Mouse (Mus musculus) brain, embryonic 14.5 days (tissue): ENCODE results near the gene Bmp15.

Source experiments
- CTCF ChIP-seq: fragments of 200-500 bp; IDR thresholded peaks from 2 replicates; pipeline ENCODE4 v1.5.1; 2012; ENCODE audit warnings: inconsistent platforms, mild to moderate bottlenecking, moderate library complexity, borderline replicate concordance; ENCODE audit not compliant: insufficient read depth, insufficient read length; ENCODE audit errors: extremely low read depth
- POLR2A ChIP-seq: fragments of 200-500 bp; IDR thresholded peaks from 2 replicates; pipeline ENCODE4 v1.6.1; 2012; ENCODE audit warnings: mild to moderate bottlenecking, inconsistent platforms, borderline replicate concordance; ENCODE audit not compliant: poor library complexity, insufficient read depth, insufficient read length, severe bottlenecking; ENCODE audit errors: extremely low read depth

DNA sequence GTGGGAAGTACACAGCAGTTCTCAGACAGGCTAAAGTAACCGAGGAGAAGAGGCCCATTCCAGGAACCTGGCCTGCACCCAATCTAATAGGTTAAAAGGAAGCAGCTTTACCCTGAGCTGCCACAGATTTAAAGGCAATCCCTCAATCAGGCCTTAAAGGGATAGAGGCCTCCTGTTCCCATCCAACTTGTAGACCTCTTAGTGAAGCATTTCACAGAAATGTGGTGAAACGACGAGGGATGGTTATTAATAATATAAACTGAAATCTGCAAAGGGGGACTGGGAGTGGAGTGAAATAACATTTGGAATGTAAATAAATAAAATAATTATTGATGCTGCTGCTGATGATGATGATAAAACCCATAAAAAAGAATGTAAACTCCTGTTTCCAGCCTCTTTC lies at the start of gene Bmp15:
- TF ChIP-seq CTCF (no peak), POLR2A (no peak)
